Mouse (Mus musculus) neural tube, embryonic 12.5 days (tissue): ENCODE measurements around the gene Gcnt7. TPM values are rescaled to one million over a fixed set of nuclear protein-coding genes. Genes with fewer than 3 reads are reported as not detected.

Source experiments
- ATAC-seq: fragments of 200-750 bp; cut with Nextera tagmentation; 2 replicates; pipeline ENCODE4 v1.8.0; 2017; ENCODE audit warnings: low read depth, mild to moderate bottlenecking, moderate TSS enrichment, moderate library complexity; ENCODE audit not compliant: low FRiP score
- H3K27ac ChIP-seq: fragments of 300-500 bp; sonication (generic); 2 replicates; pipeline ENCODE4 v1.5.1; 2016
- H3K27me3 ChIP-seq: fragments of 300-500 bp; sonication (generic); replicated peaks from 2 replicates; pipeline ENCODE4 v1.6.1; 2016; ENCODE audit warnings: mild to moderate bottlenecking
- H3K36me3 ChIP-seq: fragments of 300-500 bp; sonication (generic); 2 replicates; pipeline ENCODE4 v1.6.1; 2016; ENCODE audit warnings: mild to moderate bottlenecking
- H3K4me1 ChIP-seq: fragments of 300-500 bp; sonication (generic); 2 replicates; pipeline ENCODE4 v1.6.1; 2016
- H3K4me2 ChIP-seq: fragments of 300-500 bp; sonication (generic); replicated peaks from 2 replicates; pipeline ENCODE4 v1.6.1; 2016; ENCODE audit warnings: mild to moderate bottlenecking
- H3K4me3 ChIP-seq: fragments of 300-500 bp; sonication (generic); 2 replicates; pipeline ENCODE4 v1.5.1; 2016
- H3K9ac ChIP-seq: fragments of 300-500 bp; sonication (generic); 2 replicates; pipeline ENCODE4 v1.6.1; 2016; ENCODE audit warnings: mild to moderate bottlenecking
- H3K9me3 ChIP-seq: fragments of 300-500 bp; sonication (generic); 2 replicates; pipeline ENCODE4 v1.6.1; 2016; ENCODE audit warnings: mild to moderate bottlenecking
- WGBS: fragments of 180-500 bp; shearing (Covaris S2); methylation state at CpG from one replicate; pipeline ENCODE4 v1.1.7; 2016; 5-methylcytosine and 5-hydroxymethylcytosine counted together
- polyA plus RNA-seq: library from polyadenylated mRNA; unstranded; fragments of >200 nt; fragmentation: Nextera tagmentation; extraction: Ambion mirVana; gene quantifications from 2 replicates; pipeline ENCODE4 v1.2.1, GENCODE M21; 2016

Gene Gcnt7
- polyA plus RNA-seq, 1 experiment from 2014 or later, result 1.5 TPM

GRCm38 (mm10) chr2:172448329-172448728, 10.1 kb downstream of the Gcnt7 start:
- no peak for ATAC-seq
- H3K36me3 ChIP-seq, result peaks cover 84% of the 10 kb centered on the region
- H3K4me1 ChIP-seq, result no peaks in the 10 kb centered on the region
- no peak overlapping the region for H3K9ac ChIP-seq
- H3K27me3 ChIP-seq, result no peaks in the 10 kb centered on the region
- WGBS, result 94% methylated on average over 4 of the region's 4 CpGs
- no peaks in the 10 kb centered on the region for H3K9me3 ChIP-seq
- H3K4me3 ChIP-seq, result no peak overlapping the region
- H3K4me2 ChIP-seq, result no peak overlapping the region
- H3K27ac ChIP-seq, result no peak overlapping the region

DNA sequence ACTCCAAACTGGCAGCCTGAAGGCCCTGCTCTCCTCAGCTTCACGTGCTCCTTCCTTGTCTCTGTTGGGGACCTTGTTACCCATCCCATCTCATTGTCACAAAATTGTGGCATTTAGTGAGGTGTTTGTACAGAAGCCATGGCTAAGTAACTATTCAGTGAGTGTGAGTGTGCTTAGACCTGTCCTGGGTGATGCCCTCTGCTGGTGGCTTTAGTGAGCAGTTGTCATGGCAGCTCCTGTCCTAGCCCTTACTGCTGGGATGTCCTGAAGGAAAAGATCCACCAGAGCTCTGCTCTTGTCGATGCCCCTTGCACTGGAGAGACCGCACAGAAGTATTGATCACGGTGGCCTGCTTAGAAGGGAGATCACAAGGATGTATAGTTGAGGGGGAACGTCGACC, 11.1 kb downstream of the Gcnt7 start:
- 92% methylated on average over 6 of the region's 6 CpGs for WGBS
- Histone ChIP-seq H3K27me3 (no peaks in the 10 kb centered on the region), H3K9ac (no peak overlapping the region), H3K27ac (no peak overlapping the region), H3K4me2 (no peak overlapping the region), H3K4me1 (no peaks in the 10 kb centered on the region), H3K9me3 (no peaks in the 10 kb centered on the region), H3K36me3 (peaks cover 74% of the 10 kb centered on the region), H3K4me3 (no peak overlapping the region)
- no peak for ATAC-seq

GRCm38 (mm10) chr2:172445617-172446016, 12.8 kb downstream of the Gcnt7 start:
- no peak for ATAC-seq
- H3K9ac ChIP-seq, result no peak overlapping the region
- WGBS, result 95% methylated on average over 4 of the region's 4 CpGs
- no peak overlapping the region for H3K27ac ChIP-seq
- H3K9me3 ChIP-seq, result no peaks in the 10 kb centered on the region
- H3K4me1 ChIP-seq, result peaks cover 14% of the 10 kb centered on the region
- no peak overlapping the region for H3K4me2 ChIP-seq
- no peaks in the 10 kb centered on the region for H3K27me3 ChIP-seq
- peaks cover 60% of the 10 kb centered on the region for H3K36me3 ChIP-seq
- no peak overlapping the region for H3K4me3 ChIP-seq

GRCm38 (mm10) chr2:172441176-172441575, 17.2 kb downstream of the Gcnt7 start:
- Histone ChIP-seq H3K27me3 (no peaks in the 10 kb centered on the region), H3K4me2 (peak overlapping the region; percentile 94), H3K4me1 (peaks cover 19% of the 10 kb centered on the region), H3K9me3 (no peaks in the 10 kb centered on the region), H3K4me3 (peak overlapping the region; percentile 64), H3K9ac (peak overlapping the region; percentile 67), H3K27ac (no peak overlapping the region), H3K36me3 (peaks cover 15% of the 10 kb centered on the region)
- no peak for ATAC-seq
- WGBS, result 30% methylated on average over 6 of the region's 6 CpGs

DNA sequence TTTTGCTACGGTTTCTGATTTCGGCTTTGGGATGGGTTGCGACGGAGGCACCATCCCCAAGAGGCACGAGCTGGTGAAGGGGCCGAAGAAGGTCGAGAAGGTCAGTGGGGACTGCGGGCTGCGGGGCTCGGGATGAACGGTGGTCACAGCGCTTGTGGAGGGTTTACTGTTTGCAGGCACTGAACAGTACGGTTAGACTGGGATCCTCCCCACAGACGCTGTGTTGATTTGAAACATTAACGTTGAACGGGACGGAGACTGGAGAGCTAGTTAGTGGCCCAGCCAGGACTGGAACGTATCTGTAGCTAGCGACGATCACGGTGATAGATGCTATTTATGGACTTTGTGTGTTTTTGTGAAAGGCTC, 17.8 kb downstream of the Gcnt7 start:
- Histone ChIP-seq H3K4me3 (peak overlapping the region; percentile 64), H3K9ac (peak overlapping the region; percentile 67), H3K36me3 (peaks cover 10% of the 10 kb centered on the region), H3K4me1 (peaks cover 19% of the 10 kb centered on the region), H3K9me3 (no peaks in the 10 kb centered on the region), H3K27me3 (no peaks in the 10 kb centered on the region), H3K4me2 (peak overlapping the region; percentile 94), H3K27ac (no peak overlapping the region)
- 1% methylated on average over 21 of the region's 21 CpGs for WGBS
- ATAC-seq, result peak; percentile 81

- 3% methylated on average over 35 of the region's 35 CpGs for WGBS
- peak; percentile 98 for ATAC-seq
- no peaks in the 10 kb centered on the region for H3K9me3 ChIP-seq
- H3K27me3 ChIP-seq, result no peaks in the 10 kb centered on the region
- peak within 1 kb of the TSS; percentile 94 for H3K4me2 ChIP-seq
- H3K4me1 ChIP-seq, result peaks cover 19% of the 10 kb centered on the region
- peak within 1 kb of the TSS; percentile 64 for H3K4me3 ChIP-seq
- no peak within 1 kb of the TSS for H3K27ac ChIP-seq
- H3K9ac ChIP-seq, result peak within 1 kb of the TSS; percentile 67
- H3K36me3 ChIP-seq, result peaks cover 4% of the 10 kb centered on the region
Observed at GRCm38 (mm10) chr2:172439843-172440639, 18.4 kb downstream of the Gcnt7 start, which contains the start of gene Rtf2. TSS of gene Rtf2 (plus strand) at chr2:172440556.

- 69% methylated on average over 16 of the region's 16 CpGs for WGBS
Observed at GRCm38 (mm10) chr2:172437371-172437952, 20.9 kb downstream of the Gcnt7 start.

GRCm38 (mm10) chr2:172433746-172434145, 24.6 kb downstream of the Gcnt7 start:
- H3K9me3 ChIP-seq, result no peaks in the 10 kb centered on the region
- no peak overlapping the region for H3K4me2 ChIP-seq
- WGBS, result 56% methylated on average over 5 of the region's 5 CpGs
- H3K4me3 ChIP-seq, result no peak overlapping the region
- H3K27ac ChIP-seq, result no peak overlapping the region
- no peak overlapping the region for H3K9ac ChIP-seq
- ATAC-seq, result no peak
- H3K4me1 ChIP-seq, result no peaks in the 10 kb centered on the region
- H3K36me3 ChIP-seq, result no peaks in the 10 kb centered on the region
- H3K27me3 ChIP-seq, result no peaks in the 10 kb centered on the region

More at GRCm38 (mm10) chr2:172437371-172437952, 20.9 kb downstream of the Gcnt7 start:
- no peak overlapping the region for H3K9ac ChIP-seq
- H3K9me3 ChIP-seq, result no peaks in the 10 kb centered on the region
- H3K4me1 ChIP-seq, result peaks cover 19% of the 10 kb centered on the region
- no peak overlapping the region for H3K27ac ChIP-seq
- no peak for ATAC-seq
- no peaks in the 10 kb centered on the region for H3K27me3 ChIP-seq
- no peak overlapping the region for H3K4me2 ChIP-seq
- no peaks in the 10 kb centered on the region for H3K36me3 ChIP-seq
- H3K4me3 ChIP-seq, result no peak overlapping the region

DNA sequence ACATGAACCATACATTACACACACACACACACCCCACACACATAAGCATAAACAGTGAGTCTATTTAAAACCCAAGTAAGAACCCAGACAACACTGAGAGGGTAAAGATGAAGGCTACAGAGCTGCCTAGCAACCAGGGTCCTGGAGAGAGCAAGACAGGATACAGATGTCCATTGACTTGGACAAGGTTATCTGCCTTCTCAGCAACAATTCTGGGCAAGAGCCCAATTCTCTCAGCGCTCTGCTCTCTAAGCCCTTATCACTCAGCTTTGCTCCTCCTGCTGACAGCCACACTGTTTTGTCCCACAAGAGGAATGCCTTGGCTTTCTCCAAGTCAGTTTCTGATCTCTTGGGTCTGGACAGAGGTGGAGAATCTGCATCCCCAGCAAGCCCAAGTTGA, 27.8 kb downstream of the Gcnt7 start:
- Histone ChIP-seq H3K9me3 (no peaks in the 10 kb centered on the region), H3K9ac (no peak overlapping the region), H3K4me3 (no peak overlapping the region), H3K36me3 (no peaks in the 10 kb centered on the region), H3K4me1 (no peaks in the 10 kb centered on the region), H3K4me2 (no peak overlapping the region), H3K27me3 (no peaks in the 10 kb centered on the region; the same call in 1 of the 2 replicates), H3K27ac (no peak overlapping the region)
- 89% methylated on average over 1 of the region's 1 CpGs for WGBS
- ATAC-seq, result no peak

- Histone ChIP-seq H3K27me3 (no peaks in the 10 kb centered on the region), H3K27ac (no peak overlapping the region), H3K4me1 (0 out of 2 replicates have a peak, but pooled peaks cover 2% of the 10 kb centered on the region), H3K4me3 (no peak overlapping the region), H3K4me2 (no peak overlapping the region), H3K36me3 (no peaks in the 10 kb centered on the region), H3K9ac (no peak overlapping the region), H3K9me3 (no peaks in the 10 kb centered on the region)
- ATAC-seq, result no peak
- WGBS, result 89% methylated on average over 5 of the region's 5 CpGs
Observed at GRCm38 (mm10) chr2:172418208-172418607, 40.2 kb downstream of the Gcnt7 start.

- H3K9ac ChIP-seq, result no peak overlapping the region
- H3K9me3 ChIP-seq, result no peaks in the 10 kb centered on the region
- ATAC-seq, result no peak
- H3K27me3 ChIP-seq, result no peaks in the 10 kb centered on the region
- no peaks in the 10 kb centered on the region for H3K36me3 ChIP-seq
- WGBS, result 87% methylated on average over 5 of the region's 5 CpGs
- no peak overlapping the region for H3K4me3 ChIP-seq
- 0 out of 2 replicates have a peak, but pooled peaks cover 9% of the 10 kb centered on the region for H3K4me1 ChIP-seq
- H3K27ac ChIP-seq, result no peak overlapping the region
- no peak overlapping the region for H3K4me2 ChIP-seq
Observed at GRCm38 (mm10) chr2:172416876-172417275, 41.5 kb downstream of the Gcnt7 start.

DNA sequence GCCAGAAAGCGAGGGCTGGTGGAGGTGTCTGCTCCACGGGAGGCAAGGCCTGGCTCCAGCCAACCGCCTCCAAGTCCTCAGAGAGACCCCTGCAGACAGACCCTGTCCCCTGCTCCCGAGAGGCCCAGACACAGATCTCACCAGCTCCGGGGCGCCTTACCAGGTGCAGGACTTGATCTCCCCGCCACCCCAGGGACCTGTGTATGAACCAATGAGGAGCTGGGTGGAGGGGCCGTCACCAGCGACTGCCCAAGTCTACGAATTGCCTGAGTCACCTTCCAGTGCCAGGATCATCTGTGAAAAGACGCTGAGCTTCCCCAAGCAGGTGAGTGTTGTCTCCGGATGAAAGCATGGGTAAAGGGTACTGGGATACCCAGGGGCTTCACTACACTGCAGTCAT, 42.2 kb downstream of the Gcnt7 start:
- ATAC-seq, result no peak
- WGBS, result 66% methylated on average over 12 of the region's 12 CpGs

More for the DNA sequence above, 42.2 kb downstream of the Gcnt7 start:
- H3K27me3 ChIP-seq, result no peaks in the 10 kb centered on the region
- no peak overlapping the region for H3K9ac ChIP-seq
- 0 out of 2 replicates have a peak, but pooled peaks cover 9% of the 10 kb centered on the region for H3K4me1 ChIP-seq
- H3K4me3 ChIP-seq, result no peak overlapping the region
- no peaks in the 10 kb centered on the region for H3K9me3 ChIP-seq
- H3K36me3 ChIP-seq, result no peaks in the 10 kb centered on the region
- no peak overlapping the region for H3K4me2 ChIP-seq
- no peak overlapping the region for H3K27ac ChIP-seq
